Mouse (Mus musculus) liver, postnatal 0 days (tissue): ENCODE measurements around the gene Gm17728. TPM values are rescaled to one million over a fixed set of nuclear protein-coding genes. Genes with fewer than 3 reads are reported as not detected.
A peak's percentile ranks its signal among the peaks of the same experiment; 100 is the strongest.
"Not testable (repeated sequence)": the region's sequence is repeated elsewhere in the genome, so short reads cannot be mapped to it uniquely, and the experiment has no call there.

ENCODE experiments used
- ATAC-seq: fragments of 200-750 bp; cut with Nextera tagmentation; 2 replicates; pipeline ENCODE4 v1.8.0; 2017; ENCODE audit warnings: mild to moderate bottlenecking, moderate library complexity
- DNase-seq: peaks from one replicate; pipeline ENCODE4 v3.0.0-alpha.2; 2016
- H3K27ac ChIP-seq: fragments of 300-500 bp; sonication (generic); 2 replicates; pipeline ENCODE4 v1.5.1; 2014; ENCODE audit warnings: antibody characterized with exemption, moderate library complexity, mild to moderate bottlenecking, low read depth
- H3K27me3 ChIP-seq: fragments of 300-500 bp; sonication (generic); 2 replicates; pipeline ENCODE4 v1.6.1; 2014; ENCODE audit warnings: low read length, control low read depth, mixed read lengths; ENCODE audit not compliant: insufficient read depth
- H3K36me3 ChIP-seq: fragments of 300-500 bp; sonication (generic); replicated peaks from 2 replicates; pipeline ENCODE4 v1.6.1; 2014; ENCODE audit warnings: mild to moderate bottlenecking, control low read depth, low read length, moderate library complexity, mixed read lengths; ENCODE audit not compliant: insufficient read depth
- H3K4me1 ChIP-seq: fragments of 300-500 bp; sonication (generic); 2 replicates; pipeline ENCODE4 v1.6.1; 2014; ENCODE audit warnings: antibody characterized with exemption, mild to moderate bottlenecking, control low read depth; ENCODE audit not compliant: insufficient read depth
- H3K4me2 ChIP-seq: fragments of 300-500 bp; sonication (generic); 2 replicates; pipeline ENCODE4 v1.6.1; 2014; ENCODE audit warnings: low read depth, mild to moderate bottlenecking, low read length, moderate library complexity, mixed read lengths
- H3K4me3 ChIP-seq: fragments of 300-500 bp; sonication (generic); 2 replicates; pipeline ENCODE4 v1.5.1; 2014; ENCODE audit warnings: low read depth, low read length
- H3K9ac ChIP-seq: fragments of 300-500 bp; sonication (generic); replicated peaks from 2 replicates; pipeline ENCODE4 v1.6.1; 2014; ENCODE audit warnings: mild to moderate bottlenecking, moderate library complexity
- H3K9me3 ChIP-seq: fragments of 300-500 bp; sonication (generic); 2 replicates; pipeline ENCODE4 v1.6.1; 2016; ENCODE audit warnings: mild to moderate bottlenecking, control low read depth, low read length, mixed read lengths
- CTCF ChIP-seq: sonication (generic); IDR thresholded peaks from 2 replicates; pipeline ENCODE4 v1.5.1; 2016; ENCODE audit warnings: antibody characterized with exemption, low read depth
- EP300 ChIP-seq: IDR thresholded peaks from 2 replicates; pipeline ENCODE4 v1.6.1; 2016; ENCODE audit warnings: antibody characterized with exemption, low read depth, mild to moderate bottlenecking
- WGBS: fragments of 180-500 bp; shearing (Covaris S2); extraction: QIAGEN DNeasy Blood & Tissue Kit; methylation state at CpG from one replicate; pipeline ENCODE4 v1.1.7; 2014; ENCODE audit not compliant: insufficient replicate concordance; 5-methylcytosine and 5-hydroxymethylcytosine counted together
- polyA plus RNA-seq: library from polyadenylated mRNA; unstranded; fragments of >200 nt; fragmentation: Nextera tagmentation; extraction: Ambion mirVana; gene quantifications from 2 replicates; pipeline ENCODE4 v1.2.1, GENCODE M21; 2015

Gene Gm17728
- polyA plus RNA-seq, result not detected in 2 replicates

- not testable (repeated sequence) for H3K9me3 ChIP-seq, H3K36me3 ChIP-seq, H3K27ac ChIP-seq, ATAC-seq, H3K4me1 ChIP-seq, H3K9ac ChIP-seq, H3K27me3 ChIP-seq, H3K4me2 ChIP-seq, DNase-seq, H3K4me3 ChIP-seq
- WGBS, result 80% methylated on average over 8 of the region's 8 CpGs
These were observed at the start of gene Gm17728 for GRCm38 (mm10) chr17:9421760-9422159. TSS of gene Gm17728 (plus strand) at chr17:9422060.

GRCm38 (mm10) chr17:9397493-9397892, 24.4 kb upstream of the Gm17728 start:
- Histone ChIP-seq H3K4me2 (peak overlapping the region; percentile 47), H3K27ac (no peak overlapping the region), H3K36me3 (no peaks in the 10 kb centered on the region), H3K4me1 (no peaks in the 10 kb centered on the region), H3K9me3 (no peaks in the 10 kb centered on the region), H3K27me3 (no peaks in the 10 kb centered on the region), H3K9ac (no peak overlapping the region), H3K4me3 (no peak overlapping the region)
- no peak for TF ChIP-seq CTCF
- no peak for TF ChIP-seq EP300
- 57% methylated on average over 7 of the region's 7 CpGs for WGBS
- ATAC-seq (peak; percentile 64; the same call in 1 of the 2 replicates), DNase-seq (no peak)

- no peak for DNase-seq
- Histone ChIP-seq H3K36me3 (no peaks in the 10 kb centered on the region), H3K4me1 (no peaks in the 10 kb centered on the region), H3K4me3 (no peak overlapping the region), H3K27ac (no peak overlapping the region), H3K9me3 (no peaks in the 10 kb centered on the region), H3K27me3 (no peaks in the 10 kb centered on the region), H3K4me2 (no peak overlapping the region), H3K9ac (no peak overlapping the region)
- ATAC-seq, result no peak
- 59% methylated on average over 4 of the region's 4 CpGs for WGBS
- TF ChIP-seq CTCF, result no peak
- TF ChIP-seq EP300, result no peak
These were observed 23.3 kb upstream of the Gm17728 start for GRCm38 (mm10) chr17:9398551-9398950.

GRCm38 (mm10) chr17:9403991-9404390, 17.9 kb upstream of the Gm17728 start:
- H3K9me3 ChIP-seq, result no peaks in the 10 kb centered on the region
- H3K4me1 ChIP-seq, result no peaks in the 10 kb centered on the region
- TF ChIP-seq CTCF (no peak), EP300 (no peak)
- H3K36me3 ChIP-seq, result no peaks in the 10 kb centered on the region
- no peaks in the 10 kb centered on the region for H3K27me3 ChIP-seq
- no peak for DNase-seq
- H3K4me2 ChIP-seq, result no peak overlapping the region
- 88% methylated on average over 3 of the region's 3 CpGs for WGBS
- no peak for ATAC-seq
- H3K9ac ChIP-seq, result no peak overlapping the region
- H3K4me3 ChIP-seq, result no peak overlapping the region
- H3K27ac ChIP-seq, result no peak overlapping the region

GRCm38 (mm10) chr17:9407640-9408039, 14.2 kb upstream of the Gm17728 start:
- H3K4me1 ChIP-seq, result no peaks in the 10 kb centered on the region
- H3K27ac ChIP-seq, result no peak overlapping the region
- no peak overlapping the region for H3K4me2 ChIP-seq
- H3K9me3 ChIP-seq, result no peaks in the 10 kb centered on the region
- DNase-seq, result no peak
- no peak overlapping the region for H3K4me3 ChIP-seq
- H3K36me3 ChIP-seq, result no peaks in the 10 kb centered on the region
- WGBS, result 68% methylated on average over 6 of the region's 6 CpGs
- no peak overlapping the region for H3K9ac ChIP-seq
- no peak for ATAC-seq
- H3K27me3 ChIP-seq, result no peaks in the 10 kb centered on the region
- TF ChIP-seq CTCF (no peak), EP300 (no peak)

- DNase-seq, result no peak
- H3K9me3 ChIP-seq, result no peaks in the 10 kb centered on the region
- H3K4me3 ChIP-seq, result no peak overlapping the region
- 66% methylated on average over 2 of the region's 2 CpGs for WGBS
- H3K27ac ChIP-seq, result no peak overlapping the region
- H3K36me3 ChIP-seq, result no peaks in the 10 kb centered on the region
- H3K27me3 ChIP-seq, result no peaks in the 10 kb centered on the region
- H3K4me1 ChIP-seq, result no peaks in the 10 kb centered on the region
- H3K9ac ChIP-seq, result no peak overlapping the region
- no peak overlapping the region for H3K4me2 ChIP-seq
- no peak for TF ChIP-seq EP300
- no peak for TF ChIP-seq CTCF
- no peak for ATAC-seq
These were observed 2.8 kb upstream of the Gm17728 start for GRCm38 (mm10) chr17:9419016-9419415.
